8 mouse cellular contexts compared by ENCODE assay signal in the genomic region with DNA sequence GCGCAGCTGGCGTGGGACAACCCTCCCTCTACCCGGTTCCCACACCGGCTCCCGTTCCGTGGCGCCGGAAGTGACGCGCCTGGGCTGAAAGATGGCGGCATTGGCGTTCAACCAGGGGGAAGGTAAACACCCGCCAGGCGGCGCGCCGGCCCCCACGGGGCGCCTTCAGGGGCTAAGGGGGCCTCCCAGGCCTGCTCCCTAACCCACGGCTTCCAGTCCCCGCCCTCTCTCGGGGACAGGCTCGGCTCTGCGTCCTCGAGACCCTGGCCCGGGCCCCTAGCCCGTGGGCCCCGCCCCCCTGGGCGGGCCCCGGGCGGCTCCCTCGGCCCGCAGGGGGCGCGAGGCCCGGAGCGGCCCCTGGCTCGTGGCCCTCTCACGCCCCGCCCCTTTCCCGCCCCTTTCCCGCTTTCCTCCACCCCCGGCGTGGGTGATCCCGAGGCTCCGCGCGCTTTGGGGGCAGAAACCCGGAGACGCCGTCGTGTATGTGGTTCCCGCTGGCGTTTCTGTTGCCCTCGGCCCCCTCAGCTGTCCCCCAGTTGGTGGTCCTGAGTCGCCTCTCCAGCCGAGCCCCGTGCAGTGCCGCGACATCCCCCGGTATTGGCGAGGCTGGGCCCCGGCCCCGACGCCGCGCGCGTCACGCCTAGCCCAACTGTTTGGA. TPM values are rescaled to one million over a fixed set of nuclear protein-coding genes. Genes with fewer than 3 reads are reported as not detected.
DNase-seq lines count a peak whose midpoint lies in the region; ATAC-seq lines count a peak whose summit lies in the region.

A gene (plus strand): TSS at position 68 of the 658 bp plus-strand sequence.

- 11% methylated on average over 61 of the region's 70 CpGs for WGBS in hindbrain, embryonic 13.5 days

- peak; percentile 85 for DNase-seq in R1 (ENCODE audit: low read depth, low spot score)
- peak; percentile 81 to 83 for DNase-seq in cerebellum, postnatal 14 days
- peak; percentile 64 to 69 for DNase-seq in frontal cortex, postnatal 14 days (ENCODE audit: low spot score in 2 of 2)
- DNase-seq in layer of hippocampus, postnatal 14 days (ENCODE audit: low spot score in 2 of 2): peak; percentile 80 to 82
- peak; percentile 89 for DNase-seq in lung, postnatal 10 days
- peak; percentile 70 for DNase-seq in ovary, postnatal 14 days (ENCODE audit: low spot score)
- peak; percentile 90 for DNase-seq in thymus, postnatal 14 days

- peak within 1 kb of the TSS; percentile 91 for H3K27ac ChIP-seq in hindbrain, embryonic 13.5 days

- H3K27me3 ChIP-seq in hindbrain, embryonic 13.5 days: peaks cover 83% of the 10 kb centered on the region

- H3K4me2 ChIP-seq in hindbrain, embryonic 13.5 days: peak within 1 kb of the TSS; percentile 54

- H3K36me3 ChIP-seq in hindbrain, embryonic 13.5 days: no peaks in the 10 kb centered on the region

- no peaks in the 10 kb centered on the region for H3K9me3 ChIP-seq in hindbrain, embryonic 13.5 days

- H3K9ac ChIP-seq in hindbrain, embryonic 13.5 days: peak within 1 kb of the TSS; percentile 83

- H3K4me1 ChIP-seq in hindbrain, embryonic 13.5 days (replicated peaks): peaks cover 3% of the 10 kb centered on the region; the same call in 1 of the 2 replicates

- ATAC-seq in hindbrain, embryonic 13.5 days (ENCODE audit: low FRiP score): peak; percentile 94

- H3K4me3 ChIP-seq in hindbrain, embryonic 13.5 days: peak within 1 kb of the TSS; percentile 61

RNA-seq across cellular contexts. Expression of the gene that starts here (rescaled TPM):
- polyA plus RNA-seq in hindbrain, embryonic 13.5 days (2015; fragmentation: Nextera tagmentation; extraction: Ambion mirVana): 9.7 and 10.4 TPM in 2 replicates
- 10 to 100 TPM; 22.8 to 24.1 TPM for total RNA-seq in layer of hippocampus, postnatal 14 days (2021)

Comparison
In these comparisons a context has a peak if more than half of its experiments do, and no peak if none do; other contexts are left out.
1. Peak in every context shown above with its lines: DNase-seq, ATAC-seq, H3K4me3 ChIP-seq and H3K27ac ChIP-seq.